Mouse (Mus musculus) MEL (cell line): ENCODE results near the gene Gne.

ENCODE experiments used
- CTCF ChIP-seq, 3 experiments: IDR thresholded peaks in 2 of 3; conservative IDR thresholded peaks in 1 of 3; 2 replicates each; pipeline ENCODE4 v1.5.1; 2011 to 2012; ENCODE audit warnings: low read length in 3 of 3, low read depth in 2 of 3, mild to moderate bottlenecking in 2 of 3, improper control_type of control experiment in 1 of 3, inconsistent platforms in 1 of 3, mixed read lengths in 1 of 3, moderate library complexity in 1 of 3; ENCODE audit not compliant: control insufficient read depth in 1 of 3, insufficient read depth in 1 of 3, poor library complexity in 1 of 3, severe bottlenecking in 1 of 3
- EP300 ChIP-seq, 2 experiments: IDR thresholded peaks; 2 replicates each; pipeline ENCODE4 v1.6.1; 2011; ENCODE audit warnings: improper control_type of control experiment in 2 of 2, low read length in 2 of 2, low read depth in 1 of 2, mild to moderate bottlenecking in 1 of 2
- MEF2A ChIP-seq: IDR thresholded peaks from 2 replicates; pipeline ENCODE4 v1.6.1; 2014; ENCODE audit warnings: low read depth, mild to moderate bottlenecking, inconsistent platforms, low read length, improper control_type of control experiment; ENCODE audit not compliant: poor library complexity, insufficient replicate concordance, severe bottlenecking; ENCODE audit errors: extremely low read depth
- POLR2A ChIP-seq, 2 experiments: IDR thresholded peaks; 2 replicates each; pipeline ENCODE4 v1.6.1; 2011 to 2012; ENCODE audit warnings: low read length in 2 of 2, mild to moderate bottlenecking in 2 of 2, control low read depth in 1 of 2, improper control_type of control experiment in 1 of 2, low read depth in 1 of 2, moderate library complexity in 1 of 2; ENCODE audit not compliant: control insufficient read depth in 1 of 2, insufficient read depth in 1 of 2, poor library complexity in 1 of 2
- TCF12 ChIP-seq: IDR thresholded peaks from 2 replicates; pipeline ENCODE4 v1.6.1; 2014; ENCODE audit warnings: low read depth, mild to moderate bottlenecking, inconsistent platforms, low read length, improper control_type of control experiment, moderate library complexity
- UBTF ChIP-seq: IDR thresholded peaks from 2 replicates; pipeline ENCODE4 v1.6.1; 2012; ENCODE audit warnings: low read depth, mild to moderate bottlenecking, inconsistent platforms, low read length, improper control_type of control experiment, moderate library complexity, borderline replicate concordance; ENCODE audit not compliant: insufficient read depth
- ZNF384 ChIP-seq: IDR thresholded peaks from 2 replicates; pipeline ENCODE4 v1.6.1; 2012; ENCODE audit warnings: low read depth, mild to moderate bottlenecking, inconsistent platforms, low read length, improper control_type of control experiment

GRCm38 (mm10) chr4:44103620-44104019 lies 19.6 kb upstream of the Gne start:
- TF ChIP-seq ZNF384 = no peak
- TF ChIP-seq POLR2A (IDR thresholded peaks at IDR 0.05; ENCODE audit: control insufficient read depth in 1 of 2, insufficient read depth in 1 of 2, low read depth in 1 of 2, low read length in 2 of 2, poor library complexity in 1 of 2) = no peak
- TF ChIP-seq EP300 (IDR thresholded peaks at IDR 0.05; ENCODE audit: low read depth in 1 of 2, low read length in 2 of 2) = no peak
- no peak for TF ChIP-seq TCF12
- no peak for TF ChIP-seq UBTF
- no peak for TF ChIP-seq MEF2A
- no peak for TF ChIP-seq CTCF (IDR thresholded peaks at IDR 0.05 in 2 of 3, conservative IDR thresholded peaks at IDR 0.05 in 1 of 3; ENCODE audit: control insufficient read depth in 1 of 3, insufficient read depth in 1 of 3, low read depth in 2 of 3, low read length in 3 of 3, poor library complexity in 1 of 3, severe bottlenecking in 1 of 3)
